Mouse (Mus musculus) midbrain, embryonic 12.5 days (tissue): ENCODE measurements around the gene Sirpb1c. TPM values are rescaled to one million over a fixed set of nuclear protein-coding genes. Genes with fewer than 3 reads are reported as not detected.
"Not testable (repeated sequence)": the region's sequence is repeated elsewhere in the genome, so short reads cannot be mapped to it uniquely, and the experiment has no call there.

Experiments used
- ATAC-seq: fragments of 200-750 bp; cut with Nextera tagmentation; 2 replicates; pipeline ENCODE4 v1.8.0; 2017; ENCODE audit warnings: low read depth, moderate TSS enrichment, moderate library complexity; ENCODE audit not compliant: low FRiP score
- H3K27ac ChIP-seq: fragments of 300-500 bp; sonication (generic); replicated peaks from 2 replicates; pipeline ENCODE4 v1.5.1; 2016; ENCODE audit warnings: mild to moderate bottlenecking
- H3K27me3 ChIP-seq: fragments of 300-500 bp; sonication (generic); 2 replicates; pipeline ENCODE4 v1.6.1; 2016; ENCODE audit warnings: mild to moderate bottlenecking
- H3K36me3 ChIP-seq: fragments of 300-500 bp; sonication (generic); 2 replicates; pipeline ENCODE4 v1.6.1; 2016
- H3K4me1 ChIP-seq: fragments of 300-500 bp; sonication (generic); 2 replicates; pipeline ENCODE4 v1.6.1; 2016
- H3K4me2 ChIP-seq: fragments of 300-500 bp; sonication (generic); replicated peaks from 2 replicates; pipeline ENCODE4 v1.6.1; 2016; ENCODE audit warnings: mild to moderate bottlenecking, moderate library complexity
- H3K4me3 ChIP-seq: fragments of 300-500 bp; sonication (generic); 2 replicates; pipeline ENCODE4 v1.5.1; 2016; ENCODE audit warnings: mild to moderate bottlenecking
- H3K9ac ChIP-seq: fragments of 300-500 bp; sonication (generic); replicated peaks from 2 replicates; pipeline ENCODE4 v1.6.1; 2016; ENCODE audit warnings: mild to moderate bottlenecking, moderate library complexity
- H3K9me3 ChIP-seq: fragments of 300-500 bp; sonication (generic); 2 replicates; pipeline ENCODE4 v1.6.1; 2016; ENCODE audit warnings: mild to moderate bottlenecking
- WGBS: fragments of 180-500 bp; shearing (Covaris S2); methylation state at CpG from one replicate; pipeline ENCODE4 v1.1.7; 2016; 5-methylcytosine and 5-hydroxymethylcytosine counted together
- polyA plus RNA-seq: library from polyadenylated mRNA; unstranded; fragments of >200 nt; fragmentation: Nextera tagmentation; extraction: Ambion mirVana; gene quantifications from 2 replicates; pipeline ENCODE4 v1.2.1, GENCODE M21; 2016

The Sirpb1c gene
- not detected in 2 replicates for polyA plus RNA-seq

DNA sequence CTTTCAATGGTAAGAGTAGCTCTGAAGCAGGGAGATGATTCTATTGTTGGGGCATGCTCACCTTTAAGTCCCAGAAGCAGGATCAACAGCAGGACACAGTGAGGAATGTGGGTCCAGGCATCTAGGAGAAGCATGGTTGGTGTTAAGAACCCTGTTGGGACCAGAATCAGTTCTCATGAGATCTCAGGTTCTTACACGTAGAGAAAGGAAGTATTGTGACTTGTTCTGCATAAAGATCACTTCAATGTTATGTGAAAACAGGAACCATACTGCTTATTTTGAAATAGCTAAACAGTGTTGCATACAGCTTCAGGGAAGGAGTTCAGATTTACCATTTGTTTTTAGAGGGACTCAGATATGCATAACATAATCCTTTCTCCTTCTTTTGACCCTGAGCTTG is at the start of gene Sirpb1c:
Gene Sirpb1c (minus strand): TSS at position 249 of the 400 bp plus-strand sequence.
- ATAC-seq, H3K4me2 ChIP-seq, H3K4me3 ChIP-seq, H3K27me3 ChIP-seq, H3K4me1 ChIP-seq, H3K36me3 ChIP-seq, H3K27ac ChIP-seq, H3K9ac ChIP-seq: not testable (repeated sequence)
- peaks cover 13% of the 10 kb centered on the region for H3K9me3 ChIP-seq
- 95% methylated on average over 1 of the region's 1 CpGs for WGBS

DNA sequence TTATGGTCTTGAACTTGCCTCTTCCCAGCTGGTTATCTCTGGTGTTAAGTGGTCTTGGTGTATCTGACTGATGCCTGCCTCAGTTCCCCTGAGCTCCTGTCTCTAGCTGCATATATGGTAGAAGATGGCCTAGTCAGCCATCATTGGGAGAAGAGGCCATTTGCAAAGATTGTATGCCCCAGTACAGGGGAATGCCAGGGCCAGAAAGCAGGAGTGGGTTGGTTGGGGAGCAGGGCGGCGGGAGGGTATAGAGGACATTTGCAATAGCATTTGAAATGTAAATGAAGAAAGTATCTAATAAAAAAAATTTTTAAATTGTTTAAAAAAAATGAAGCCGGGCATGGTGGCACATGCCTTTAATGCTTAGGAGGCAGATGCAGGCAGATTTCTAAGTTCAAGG is 38.1 kb upstream of the Sirpb1c start:
- Histone ChIP-seq H3K27me3 (no peaks in the 10 kb centered on the region), H3K4me2 (no peak overlapping the region), H3K4me3 (no peak overlapping the region), H3K36me3 (no peaks in the 10 kb centered on the region), H3K9me3 (peaks cover 5% of the 10 kb centered on the region; the same call in 1 of the 2 replicates), H3K27ac (no peak overlapping the region), H3K9ac (no peak overlapping the region), H3K4me1 (no peaks in the 10 kb centered on the region)
- 87% methylated on average over 3 of the region's 3 CpGs for WGBS
- no peak for ATAC-seq

GRCm38 (mm10) chr3:15855773-15856172 is 7.4 kb upstream of the Sirpb1c start:
- not testable (repeated sequence) for H3K4me2 ChIP-seq, H3K9ac ChIP-seq, H3K27me3 ChIP-seq, H3K4me1 ChIP-seq, ATAC-seq, H3K36me3 ChIP-seq, H3K4me3 ChIP-seq, H3K9me3 ChIP-seq, H3K27ac ChIP-seq

- Histone ChIP-seq H3K27me3 (no peaks in the 10 kb centered on the region), H3K4me2 (no peak overlapping the region), H3K27ac (no peak overlapping the region), H3K36me3 (no peaks in the 10 kb centered on the region), H3K9me3 (peaks cover 12% of the 10 kb centered on the region), H3K4me3 (no peak overlapping the region), H3K9ac (no peak overlapping the region), H3K4me1 (no peaks in the 10 kb centered on the region)
- ATAC-seq: no peak
- 85% methylated on average over 1 of the region's 1 CpGs for WGBS
Observed at GRCm38 (mm10) chr3:15849922-15850321, 1.6 kb upstream of the Sirpb1c start.

- Histone ChIP-seq H3K9ac (no peak overlapping the region), H3K4me2 (no peak overlapping the region), H3K4me1 (no peaks in the 10 kb centered on the region), H3K36me3 (no peaks in the 10 kb centered on the region), H3K27ac (no peak overlapping the region), H3K9me3 (peaks cover 13% of the 10 kb centered on the region), H3K27me3 (no peaks in the 10 kb centered on the region), H3K4me3 (no peak overlapping the region)
- WGBS: 78% methylated on average over 3 of the region's 3 CpGs
- ATAC-seq: peak; percentile 74; the same call in 1 of the 2 replicates
Observed at GRCm38 (mm10) chr3:15847332-15848047, 838 bp downstream of the Sirpb1c start.

DNA sequence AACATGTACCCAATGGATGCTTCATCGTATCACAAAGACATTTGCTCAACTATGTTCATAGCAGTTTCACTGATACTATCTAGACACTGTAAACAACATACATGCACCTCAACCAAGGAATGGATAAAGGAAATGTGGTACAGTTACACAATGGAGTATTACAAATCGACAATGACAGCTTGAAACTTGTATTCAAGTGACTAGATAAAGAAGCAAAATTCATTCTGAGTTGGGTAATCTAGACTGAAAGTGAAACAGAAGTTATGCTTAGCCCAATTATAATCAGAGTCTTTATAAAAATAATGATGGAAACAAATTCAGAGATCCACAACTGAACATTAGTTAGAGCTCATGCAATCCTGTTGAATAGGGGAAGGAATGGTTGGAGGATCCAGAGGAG is 74.7 kb downstream of the Sirpb1c start:
- WGBS: 68% methylated on average over 2 of the region's 2 CpGs
- not testable (repeated sequence) for H3K27me3 ChIP-seq, H3K36me3 ChIP-seq, H3K4me2 ChIP-seq, H3K9me3 ChIP-seq, ATAC-seq, H3K27ac ChIP-seq, H3K4me1 ChIP-seq, H3K4me3 ChIP-seq, H3K9ac ChIP-seq

Other genes with a start within 250 kb of the Sirpb1c start
- gene Gm5150, start 157.9 kb upstream of the Sirpb1c start, polyA plus RNA-seq: not detected in 2 replicates